Mouse (Mus musculus): ENCODE measurements at regions not wholly inside any gene's neighbourhood (a gene's known extent, or its start where the extent isn't known, plus 50 kb on each side); places are given as distances from the start of the nearest gene placed in this dataset.
A peak's percentile ranks its signal among the peaks of the same experiment; 100 is the strongest.

DNA sequence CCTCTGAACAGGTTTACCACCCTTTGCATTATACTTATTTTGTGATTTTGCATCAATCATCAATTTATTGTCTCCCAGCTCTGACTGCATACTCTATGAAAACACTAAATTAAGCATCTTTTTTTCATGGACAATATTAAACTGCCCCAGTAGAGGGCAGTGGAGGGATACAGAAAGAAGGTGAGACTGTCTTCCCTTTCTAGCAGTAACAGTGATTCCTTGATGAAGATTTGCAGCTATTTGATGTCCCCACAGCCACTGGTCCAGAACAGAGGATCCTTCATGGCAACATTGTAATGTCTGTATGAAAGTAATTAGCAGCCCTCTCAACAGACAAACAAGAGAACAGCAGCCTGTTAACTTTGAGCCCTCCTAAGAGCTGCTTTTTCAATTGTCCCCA is 66.5 kb downstream of the Bmp15 start:
- TF ChIP-seq EP300 (IDR thresholded peaks at IDR 0.05; ENCODE audit: low read depth) (no peak), CTCF (IDR thresholded peaks at IDR 0.05; ENCODE audit: low read depth) (peak; percentile 46)
